Mouse (Mus musculus): ENCODE results near the gene Eprs. TPM values are rescaled to one million over a fixed set of nuclear protein-coding genes. Genes with fewer than 3 reads are reported as not detected.

Gene Eprs
- polyA plus RNA-seq, 1 experiment from 2014 or later, result 55.0 TPM

DNA sequence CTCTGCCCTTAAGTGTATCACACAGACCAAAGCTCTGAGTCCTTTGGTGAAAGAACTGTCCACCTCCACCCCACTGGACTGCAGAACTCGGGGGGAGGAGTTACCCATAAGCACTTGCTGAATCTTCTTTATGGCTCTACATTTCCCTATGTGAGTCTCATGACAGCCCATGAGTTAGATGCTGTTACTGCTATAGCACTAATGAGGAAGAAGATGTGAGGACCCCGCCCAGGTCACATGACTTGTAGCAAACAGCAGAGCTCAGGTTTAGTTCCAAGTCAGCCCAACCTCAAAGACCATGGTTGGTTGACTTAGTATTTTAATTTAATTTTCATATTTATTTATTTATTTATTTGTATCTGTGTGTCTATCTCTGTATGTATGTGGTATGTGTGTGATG lies 86.9 kb downstream of the Eprs start:
- Histone ChIP-seq H3K4me3 (ENCODE audit: inconsistent target) (no peak overlapping the region), H3K79me2 (ENCODE audit: inconsistent target) (no peaks in the 10 kb centered on the region), H3K27ac (no peak overlapping the region), H3K36me3 (ENCODE audit: inconsistent target) (no peaks in the 10 kb centered on the region)
- 57% methylated on average over 2 of the region's 2 CpGs for WGBS (ENCODE audit: missing documents)

DNA sequence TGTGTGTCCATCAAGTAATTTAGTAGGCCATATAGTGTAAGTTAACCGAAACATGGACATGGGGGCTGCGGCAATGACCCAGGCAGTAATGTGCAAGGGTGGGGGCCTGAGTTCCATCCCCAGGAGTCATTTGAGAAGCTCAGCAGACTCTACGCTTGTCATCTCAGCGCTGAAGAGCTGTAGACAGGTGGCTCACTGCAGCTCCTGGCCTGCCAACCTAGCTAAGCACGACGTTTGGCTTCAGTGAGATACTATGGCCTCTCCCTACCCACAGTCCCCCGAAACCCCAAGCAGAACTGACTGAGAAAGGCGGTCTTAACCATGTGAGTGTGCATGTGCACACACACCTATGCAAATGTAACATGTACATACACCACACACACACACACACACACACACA lies 88.2 kb downstream of the Eprs start:
- Histone ChIP-seq H3K27ac (no peak overlapping the region), H3K4me3 (ENCODE audit: inconsistent target) (no peak overlapping the region), H3K79me2 (ENCODE audit: inconsistent target) (no peaks in the 10 kb centered on the region), H3K36me3 (ENCODE audit: inconsistent target) (no peaks in the 10 kb centered on the region)
- 83% methylated on average over 6 of the region's 8 CpGs for WGBS (ENCODE audit: missing documents)

- Histone ChIP-seq H3K27ac (no peak overlapping the region), H3K79me2 (ENCODE audit: inconsistent target) (no peaks in the 10 kb centered on the region), H3K4me3 (ENCODE audit: inconsistent target) (no peak overlapping the region), H3K36me3 (ENCODE audit: inconsistent target) (no peaks in the 10 kb centered on the region)
- 93% methylated on average over 3 of the region's 3 CpGs for WGBS (ENCODE audit: missing documents)
These were observed 88.7 kb downstream of the Eprs start for GRCm38 (mm10) chr1:185451495-185451894.

DNA sequence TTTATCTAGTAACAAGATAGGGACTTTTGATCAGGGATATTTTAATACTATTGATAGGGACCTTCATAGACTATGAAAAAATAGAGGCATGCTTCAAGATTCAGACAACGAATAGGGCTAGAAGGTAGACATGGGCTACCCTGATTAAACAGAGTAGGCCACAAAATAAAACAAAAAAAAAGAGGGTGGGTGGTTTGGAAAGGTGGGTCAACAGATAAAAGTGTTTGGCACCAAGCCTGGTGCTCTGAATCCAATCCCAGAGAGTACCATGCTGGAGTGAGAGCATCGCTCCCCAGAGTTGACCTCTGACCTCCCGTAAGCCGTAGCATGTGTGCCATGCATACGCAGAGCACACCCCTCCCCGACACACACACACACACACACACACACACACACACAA lies 89.6 kb downstream of the Eprs start:
- no peaks in the 10 kb centered on the region for H3K36me3 ChIP-seq (ENCODE audit: inconsistent target)
- H3K79me2 ChIP-seq (ENCODE audit: inconsistent target), result no peaks in the 10 kb centered on the region
- H3K4me3 ChIP-seq (ENCODE audit: inconsistent target), result no peak overlapping the region
- 89% methylated on average over 3 of the region's 6 CpGs for WGBS (ENCODE audit: missing documents)
- no peak overlapping the region for H3K27ac ChIP-seq

- no peak overlapping the region for H3K27ac ChIP-seq
- WGBS (ENCODE audit: missing documents), result 36% methylated on average over 4 of the region's 4 CpGs
- no peak overlapping the region for H3K4me3 ChIP-seq (ENCODE audit: inconsistent target)
- no peaks in the 10 kb centered on the region for H3K79me2 ChIP-seq (ENCODE audit: inconsistent target)
- no peaks in the 10 kb centered on the region for H3K36me3 ChIP-seq (ENCODE audit: inconsistent target)
These were observed 91.3 kb downstream of the Eprs start for GRCm38 (mm10) chr1:185454144-185454543.

DNA sequence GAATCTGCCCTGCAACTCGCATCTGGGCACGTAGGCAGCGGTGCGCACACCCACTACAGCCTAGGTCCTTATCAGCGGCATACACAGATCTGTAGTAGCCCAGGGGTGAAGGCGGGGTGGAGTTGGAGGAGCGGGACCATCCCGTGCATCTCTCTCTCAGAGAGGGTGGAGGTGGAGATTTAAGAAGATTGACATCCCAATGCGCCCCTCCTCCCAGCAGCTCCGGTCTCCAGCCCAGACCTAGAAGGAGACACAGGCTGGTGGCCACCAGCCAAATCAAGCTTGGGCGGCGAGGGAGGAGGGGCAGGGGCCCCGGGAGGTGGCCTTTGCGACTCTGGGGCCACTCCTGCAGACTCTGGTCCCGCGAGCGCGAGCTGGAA lies 91.7 kb downstream of the Eprs start, which contains the start of gene Slc30a10:
Gene Slc30a10, plus strand, starts transcription at position 274 of the 380 bp plus-strand sequence.
- no peak within 1 kb of the TSS for H3K27ac ChIP-seq
- WGBS (ENCODE audit: missing documents), result 4% methylated on average over 17 of the region's 18 CpGs

GRCm38 (mm10) chr1:185454955-185455701 lies 92.3 kb downstream of the Eprs start:
- WGBS (ENCODE audit: missing documents), result 4% methylated on average over 69 of the region's 71 CpGs
- Histone ChIP-seq H3K27ac (no peak overlapping the region), H3K4me3 (ENCODE audit: inconsistent target) (no peak overlapping the region), H3K79me2 (ENCODE audit: inconsistent target) (no peaks in the 10 kb centered on the region), H3K36me3 (ENCODE audit: inconsistent target) (no peaks in the 10 kb centered on the region)

More for the DNA sequence above, 91.7 kb downstream of the Eprs start, which contains the start of gene Slc30a10:
- no peaks in the 10 kb centered on the region for H3K79me2 ChIP-seq (ENCODE audit: inconsistent target)
- H3K4me3 ChIP-seq (ENCODE audit: inconsistent target), result no peak within 1 kb of the TSS
- no peaks in the 10 kb centered on the region for H3K36me3 ChIP-seq (ENCODE audit: inconsistent target)

- WGBS (ENCODE audit: missing documents), result 67% methylated on average over 9 of the region's 9 CpGs
- Histone ChIP-seq H3K4me3 (ENCODE audit: inconsistent target) (no peak overlapping the region), H3K79me2 (ENCODE audit: inconsistent target) (no peaks in the 10 kb centered on the region), H3K27ac (no peak overlapping the region), H3K36me3 (ENCODE audit: inconsistent target) (no peaks in the 10 kb centered on the region)
These were observed 93.5 kb downstream of the Eprs start for GRCm38 (mm10) chr1:185456327-185456726.

GRCm38 (mm10) chr1:185460096-185460495 lies 97.3 kb downstream of the Eprs start:
- WGBS (ENCODE audit: missing documents), result 94% methylated on average over 5 of the region's 5 CpGs
- Histone ChIP-seq H3K79me2 (ENCODE audit: inconsistent target) (no peaks in the 10 kb centered on the region), H3K27ac (no peak overlapping the region), H3K36me3 (ENCODE audit: inconsistent target) (no peaks in the 10 kb centered on the region), H3K4me3 (ENCODE audit: inconsistent target) (no peak overlapping the region)

DNA sequence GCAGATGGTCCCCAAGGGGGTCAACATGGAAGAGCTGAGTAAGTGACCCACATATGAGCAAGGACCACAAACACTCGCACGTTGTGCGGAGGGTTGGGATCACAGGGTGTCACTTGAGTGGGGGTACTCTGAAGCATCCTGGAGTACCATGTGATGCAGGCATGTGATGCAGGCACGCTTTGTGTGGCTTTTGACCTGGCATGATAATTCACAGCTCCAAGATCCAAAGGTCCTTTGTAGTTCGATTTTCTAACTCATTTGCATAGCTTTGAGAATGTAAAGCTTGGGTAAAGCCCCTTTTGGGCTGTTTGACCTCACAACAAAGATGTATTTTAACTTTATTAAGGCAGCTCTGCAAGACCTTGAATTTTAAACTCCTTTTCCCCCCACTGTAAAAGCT lies 100.0 kb downstream of the Eprs start:
- 84% methylated on average over 5 of the region's 5 CpGs for WGBS (ENCODE audit: missing documents)
- Histone ChIP-seq H3K36me3 (ENCODE audit: inconsistent target) (no peaks in the 10 kb centered on the region), H3K27ac (no peak overlapping the region), H3K4me3 (ENCODE audit: inconsistent target) (no peak overlapping the region), H3K79me2 (ENCODE audit: inconsistent target) (no peaks in the 10 kb centered on the region)

- no peaks in the 10 kb centered on the region for H3K36me3 ChIP-seq (ENCODE audit: inconsistent target)
- WGBS (ENCODE audit: missing documents), result 68% methylated on average over 8 of the region's 8 CpGs
- H3K79me2 ChIP-seq (ENCODE audit: inconsistent target), result no peaks in the 10 kb centered on the region
- no peak overlapping the region for H3K4me3 ChIP-seq (ENCODE audit: inconsistent target)
- no peak overlapping the region for H3K27ac ChIP-seq
These were observed 106.7 kb downstream of the Eprs start for GRCm38 (mm10) chr1:185469551-185470021.

- Histone ChIP-seq H3K27ac (no peak overlapping the region), H3K79me2 (ENCODE audit: inconsistent target) (no peaks in the 10 kb centered on the region), H3K4me3 (ENCODE audit: inconsistent target) (no peak overlapping the region), H3K36me3 (ENCODE audit: inconsistent target) (no peaks in the 10 kb centered on the region)
- WGBS (ENCODE audit: missing documents), result 84% methylated on average over 8 of the region's 8 CpGs
These were observed 109.3 kb downstream of the Eprs start for GRCm38 (mm10) chr1:185472025-185472720.

GRCm38 (mm10) chr1:185472730-185473129 lies 109.9 kb downstream of the Eprs start:
- no peak overlapping the region for H3K4me3 ChIP-seq (ENCODE audit: inconsistent target)
- H3K27ac ChIP-seq, result no peak overlapping the region
- H3K36me3 ChIP-seq (ENCODE audit: inconsistent target), result no peaks in the 10 kb centered on the region
- H3K79me2 ChIP-seq (ENCODE audit: inconsistent target), result no peaks in the 10 kb centered on the region
- 96% methylated on average over 4 of the region's 4 CpGs for WGBS (ENCODE audit: missing documents)

DNA sequence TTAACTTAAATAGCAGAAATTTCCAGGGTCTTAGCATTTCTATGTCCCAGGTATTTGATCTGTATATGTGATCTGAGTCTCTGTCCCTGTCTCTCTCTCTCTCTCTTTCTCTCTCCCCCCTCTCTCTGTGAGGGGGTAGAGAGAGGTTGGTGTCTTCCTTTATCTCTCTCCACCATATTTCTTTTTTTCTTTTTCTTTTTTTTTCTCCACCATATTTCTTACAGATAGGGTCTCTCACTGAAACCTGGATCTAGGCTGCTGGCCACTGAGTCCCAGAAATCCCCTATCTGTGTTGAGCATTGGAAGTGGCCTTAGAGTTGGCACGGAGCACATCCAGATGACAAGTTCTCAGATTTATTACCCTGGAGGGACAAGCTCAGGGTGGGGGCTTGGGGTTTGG lies 110.6 kb downstream of the Eprs start:
- 100% methylated on average over 1 of the region's 1 CpGs for WGBS (ENCODE audit: missing documents)
- no peaks in the 10 kb centered on the region for H3K36me3 ChIP-seq (ENCODE audit: inconsistent target)
- no peak overlapping the region for H3K4me3 ChIP-seq (ENCODE audit: inconsistent target)
- no peak overlapping the region for H3K27ac ChIP-seq
- H3K79me2 ChIP-seq (ENCODE audit: inconsistent target), result no peaks in the 10 kb centered on the region

Data from macrophage (primary cell).